Mouse (Mus musculus) lung, postnatal 0 days (tissue): ENCODE measurements at regions not wholly inside any gene's neighbourhood (a gene's known extent, or its start where the extent isn't known, plus 50 kb on each side); places are given as distances from the start of the nearest gene placed in this dataset.

ENCODE experiments used
- ATAC-seq: fragments of 200-750 bp; cut with Nextera tagmentation; 2 replicates; pipeline ENCODE4 v1.8.0; 2017; ENCODE audit warnings: moderate library complexity
- DNase-seq: peaks from one replicate; pipeline ENCODE4 v3.0.0-alpha.2; 2016; ENCODE audit warnings: low spot score
- H3K27ac ChIP-seq: fragments of 300-500 bp; sonication (generic); 2 replicates; pipeline ENCODE4 v1.5.1; 2014; ENCODE audit warnings: antibody characterized with exemption, mild to moderate bottlenecking, low read length, mixed read lengths
- H3K27me3 ChIP-seq: fragments of 300-500 bp; sonication (generic); replicated peaks from 2 replicates; pipeline ENCODE4 v1.6.1; 2014; ENCODE audit warnings: low read length, mixed read lengths; ENCODE audit not compliant: insufficient read depth
- H3K36me3 ChIP-seq: fragments of 300-500 bp; sonication (generic); 2 replicates; pipeline ENCODE4 v1.6.1; 2014; ENCODE audit warnings: low read length, mixed read lengths; ENCODE audit not compliant: insufficient read depth
- H3K4me1 ChIP-seq: fragments of 300-500 bp; sonication (generic); 2 replicates; pipeline ENCODE4 v1.6.1; 2014; ENCODE audit warnings: antibody characterized with exemption, low read depth, low read length, mixed read lengths; ENCODE audit not compliant: insufficient read depth
- H3K4me2 ChIP-seq: fragments of 300-500 bp; sonication (generic); replicated peaks from 2 replicates; pipeline ENCODE4 v1.6.1; 2014; ENCODE audit warnings: low read depth, mild to moderate bottlenecking, low read length, moderate library complexity, mixed read lengths
- H3K4me3 ChIP-seq: fragments of 300-500 bp; sonication (generic); 2 replicates; pipeline ENCODE4 v1.5.1; 2014; ENCODE audit warnings: low read depth, low read length
- H3K9ac ChIP-seq: fragments of 300-500 bp; sonication (generic); replicated peaks from 2 replicates; pipeline ENCODE4 v1.6.1; 2014; ENCODE audit warnings: low read depth, mild to moderate bottlenecking
- H3K9me3 ChIP-seq: fragments of 300-500 bp; sonication (generic); 2 replicates; pipeline ENCODE4 v1.6.1; 2016; ENCODE audit warnings: low read length, mixed read lengths
- CTCF ChIP-seq: IDR thresholded peaks from 2 replicates; pipeline ENCODE4 v1.5.1; 2016; ENCODE audit warnings: antibody characterized with exemption, mild to moderate bottlenecking
- EP300 ChIP-seq: IDR thresholded peaks from 2 replicates; pipeline ENCODE4 v1.6.1; 2016; ENCODE audit warnings: antibody characterized with exemption, mild to moderate bottlenecking, control low read depth
- WGBS: fragments of 180-500 bp; shearing (Covaris S2); extraction: QIAGEN DNeasy Blood & Tissue Kit; methylation state at CpG from one replicate; pipeline ENCODE4 v1.1.7; 2014; 5-methylcytosine and 5-hydroxymethylcytosine counted together

- no peaks in the 10 kb centered on the region for H3K9me3 ChIP-seq
- no peak overlapping the region for H3K27ac ChIP-seq
- no peaks in the 10 kb centered on the region for H3K27me3 ChIP-seq
- no peaks in the 10 kb centered on the region for H3K4me1 ChIP-seq
- H3K4me3 ChIP-seq, result no peak overlapping the region
- H3K36me3 ChIP-seq, result no peaks in the 10 kb centered on the region
- no peak for ATAC-seq
- no peak for DNase-seq
- no peak overlapping the region for H3K9ac ChIP-seq
- 70% methylated on average over 2 of the region's 2 CpGs for WGBS
- no peak overlapping the region for H3K4me2 ChIP-seq
- TF ChIP-seq EP300 (no peak), CTCF (no peak)
Measured at GRCm38 (mm10) chr3:155409867-155410266, 316.6 kb downstream of the Lrriq3 start.

- Histone ChIP-seq H3K27ac (no peak overlapping the region), H3K4me3 (no peak overlapping the region), H3K27me3 (no peaks in the 10 kb centered on the region), H3K9me3 (no peaks in the 10 kb centered on the region), H3K4me1 (no peaks in the 10 kb centered on the region), H3K4me2 (no peak overlapping the region), H3K9ac (no peak overlapping the region), H3K36me3 (no peaks in the 10 kb centered on the region)
- DNase-seq, result no peak
- TF ChIP-seq CTCF, result no peak
- no peak for TF ChIP-seq EP300
- 58% methylated on average over 16 of the region's 16 CpGs for WGBS
- no peak for ATAC-seq
Measured at GRCm38 (mm10) chr3:155459701-155460481, 366.7 kb downstream of the Lrriq3 start.

GRCm38 (mm10) chr3:155462095-155462494 lies 368.9 kb downstream of the Lrriq3 start:
- H3K9me3 ChIP-seq, result no peaks in the 10 kb centered on the region
- H3K27ac ChIP-seq, result no peak overlapping the region
- no peak for TF ChIP-seq CTCF
- no peak for TF ChIP-seq EP300
- H3K4me3 ChIP-seq, result no peak overlapping the region
- no peak for DNase-seq
- WGBS, result 59% methylated on average over 4 of the region's 4 CpGs
- H3K27me3 ChIP-seq, result no peaks in the 10 kb centered on the region
- H3K9ac ChIP-seq, result no peak overlapping the region
- no peak for ATAC-seq
- no peaks in the 10 kb centered on the region for H3K36me3 ChIP-seq
- no peaks in the 10 kb centered on the region for H3K4me1 ChIP-seq
- H3K4me2 ChIP-seq, result no peak overlapping the region

DNA sequence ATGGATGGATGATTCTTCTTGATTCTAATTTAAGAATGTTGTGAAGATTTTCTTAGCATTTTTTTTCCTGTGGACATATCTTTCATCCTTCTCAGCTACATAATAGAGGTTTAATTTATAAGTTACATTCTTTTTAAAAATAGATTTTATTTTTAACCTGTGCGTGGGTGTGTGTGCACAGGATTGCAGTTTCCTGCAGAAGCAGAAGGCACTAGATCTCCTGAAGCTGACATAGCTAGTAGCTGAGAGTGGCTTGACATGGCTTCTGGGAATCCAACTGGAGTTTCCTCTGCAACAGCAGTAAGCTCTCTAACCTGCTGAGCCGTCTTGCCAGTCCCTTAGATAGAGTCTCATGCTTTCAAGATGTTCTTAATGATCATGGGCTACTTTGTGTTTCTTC lies 377.5 kb downstream of the Lrriq3 start:
- no peaks in the 10 kb centered on the region for H3K4me1 ChIP-seq

DNA sequence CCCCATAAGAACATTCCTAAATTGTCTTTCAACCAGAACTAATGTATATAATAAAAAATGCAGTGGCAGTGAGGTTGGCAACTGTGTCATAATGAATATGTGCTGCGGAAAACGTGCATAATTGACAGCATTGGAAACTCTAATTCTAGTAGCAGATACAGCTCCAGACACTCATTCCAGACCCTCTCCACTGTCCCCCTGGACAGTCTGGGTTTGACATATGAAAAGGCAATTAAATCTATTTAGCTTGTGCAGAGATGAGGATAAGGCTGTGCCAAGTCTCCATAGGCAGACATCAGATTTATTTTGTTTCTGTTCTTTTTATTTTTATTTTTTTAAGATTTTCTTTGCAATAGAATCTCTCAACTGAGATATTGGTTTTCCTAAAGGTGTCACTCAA lies 392.3 kb downstream of the Lrriq3 start:
- Histone ChIP-seq H3K27me3 (no peaks in the 10 kb centered on the region), H3K36me3 (no peaks in the 10 kb centered on the region), H3K4me3 (no peak overlapping the region), H3K27ac (no peak overlapping the region), H3K9me3 (no peaks in the 10 kb centered on the region), H3K4me1 (no peaks in the 10 kb centered on the region), H3K4me2 (no peak overlapping the region), H3K9ac (no peak overlapping the region)
- ATAC-seq (no peak), DNase-seq (no peak)
- 81% methylated on average over 2 of the region's 2 CpGs for WGBS
- no peak for TF ChIP-seq EP300
- no peak for TF ChIP-seq CTCF

More for the DNA sequence above, 377.5 kb downstream of the Lrriq3 start:
- Histone ChIP-seq H3K9ac (no peak overlapping the region), H3K4me2 (no peak overlapping the region), H3K4me3 (no peak overlapping the region), H3K27me3 (no peaks in the 10 kb centered on the region), H3K36me3 (no peaks in the 10 kb centered on the region), H3K9me3 (no peaks in the 10 kb centered on the region), H3K27ac (no peak overlapping the region)
- 72% methylated on average over 2 of the region's 2 CpGs for WGBS
- no peak for ATAC-seq
- TF ChIP-seq CTCF (no peak), EP300 (no peak)
- no peak for DNase-seq

GRCm38 (mm10) chr3:155487877-155488537 lies 394.8 kb downstream of the Lrriq3 start:
- H3K4me1 ChIP-seq, result no peaks in the 10 kb centered on the region
- no peak for ATAC-seq

More at GRCm38 (mm10) chr3:155487877-155488537, 394.8 kb downstream of the Lrriq3 start:
- DNase-seq, result no peak
- no peak overlapping the region for H3K4me3 ChIP-seq
- H3K9me3 ChIP-seq, result no peaks in the 10 kb centered on the region
- no peaks in the 10 kb centered on the region for H3K36me3 ChIP-seq
- H3K27me3 ChIP-seq, result no peaks in the 10 kb centered on the region
- H3K4me2 ChIP-seq, result no peak overlapping the region
- no peak overlapping the region for H3K9ac ChIP-seq
- no peak overlapping the region for H3K27ac ChIP-seq
- 68% methylated on average over 8 of the region's 8 CpGs for WGBS
- no peak for TF ChIP-seq CTCF
- no peak for TF ChIP-seq EP300
